20 mouse cellular contexts compared by ENCODE assay signal in the genomic region with DNA sequence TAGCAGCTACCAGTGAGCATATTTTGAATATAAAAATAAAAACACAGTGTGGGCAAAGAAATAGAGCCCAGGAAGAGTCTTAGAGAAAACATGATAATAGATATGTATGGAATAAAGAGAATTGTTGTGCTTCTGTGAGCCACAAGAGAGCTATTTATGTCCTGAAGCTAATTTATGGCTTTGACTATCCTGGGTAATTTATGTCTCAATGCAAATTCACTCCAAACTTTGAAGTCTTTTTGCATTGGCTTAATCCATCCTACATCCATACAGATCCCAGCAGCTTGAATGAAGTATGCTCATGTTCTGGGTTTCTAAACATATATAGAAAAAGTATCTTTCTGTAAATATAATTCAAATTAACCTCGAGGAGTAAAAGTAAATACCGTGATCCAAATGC.
A peak's percentile ranks its signal among the peaks of the same experiment; 100 is the strongest.
DNase-seq lines count a peak whose midpoint lies in the region; ATAC-seq lines count a peak whose summit lies in the region.
"Had no signal": no experiment of that assay in that cellular context is flagged by ENCODE, and none has a peak within 500 bp of the region (broad histone marks: within the 10 kb centered on the region; RNA-seq: fewer than 3 reads in every experiment).

No protein-coding gene starts in this region.

- no peaks in the 10 kb centered on the region for H3K27me3 ChIP-seq in neural tube, embryonic 11.5 days (ENCODE audit: control insufficient read depth, insufficient read depth, low read length)
- no peaks in the 10 kb centered on the region for H3K27me3 ChIP-seq in midbrain, embryonic 15.5 days (replicated peaks)
- H3K27me3 ChIP-seq: CH12.LX; embryonic facial prominence, embryonic 13.5 days; heart, embryonic 12.5 days; intestine, embryonic 15.5 days had no signal

- no peaks in the 10 kb centered on the region for H3K36me3 ChIP-seq in neural tube, embryonic 11.5 days (ENCODE audit: control insufficient read depth, insufficient read depth, low read length)
- H3K36me3 ChIP-seq in midbrain, embryonic 15.5 days (replicated peaks): no peaks in the 10 kb centered on the region
- H3K36me3 ChIP-seq: embryonic facial prominence, embryonic 13.5 days; heart, embryonic 12.5 days; intestine, embryonic 15.5 days; limb, embryonic 10.5 days had no signal

- peak overlapping the region; percentile 31 for H3K4me2 ChIP-seq in neural tube, embryonic 11.5 days (ENCODE audit: low read depth)
- H3K4me2 ChIP-seq in midbrain, embryonic 15.5 days: peak overlapping the region; percentile 36
- H3K4me2 ChIP-seq: embryonic facial prominence, embryonic 13.5 days; heart, embryonic 12.5 days; intestine, embryonic 15.5 days; liver, embryonic 11.5 days; lung, embryonic 14.5 days had no signal

- peak; percentile 35; the same call in 1 of the 2 replicates for ATAC-seq in neural tube, embryonic 11.5 days (ENCODE audit: insufficient read depth, low FRiP score, low TSS enrichment)
- ATAC-seq in midbrain, embryonic 15.5 days (replicated peaks): no peak
- ATAC-seq in megakaryocyte-erythroid progenitor cell, adult 5-6 weeks (replicated peaks; ENCODE audit: low FRiP score, low TSS enrichment, poor library complexity, severe bottlenecking): no peak
- ATAC-seq: intestine, embryonic 15.5 days had no signal

- H3K27ac ChIP-seq in neural tube, embryonic 11.5 days (ENCODE audit: low read depth, low read length): no peak overlapping the region
- peak overlapping the region; percentile 65 for H3K27ac ChIP-seq in midbrain, embryonic 15.5 days
- H3K27ac ChIP-seq: embryonic facial prominence, embryonic 13.5 days; intestine, embryonic 15.5 days had no signal

- H3K9ac ChIP-seq in neural tube, embryonic 11.5 days (ENCODE audit: low read length): no peak overlapping the region
- H3K9ac ChIP-seq in midbrain, embryonic 15.5 days: no peak overlapping the region
- H3K9ac ChIP-seq: embryonic facial prominence, embryonic 13.5 days; heart, embryonic 12.5 days; intestine, embryonic 15.5 days; lung, embryonic 14.5 days had no signal

- 19% methylated on average over 2 of the region's 2 CpGs for WGBS in neural tube, embryonic 11.5 days
- 22% methylated on average over 2 of the region's 2 CpGs for WGBS in midbrain, embryonic 15.5 days

- H3K9me3 ChIP-seq in neural tube, embryonic 11.5 days (ENCODE audit: control insufficient read depth, low read length): no peaks in the 10 kb centered on the region
- no peaks in the 10 kb centered on the region for H3K9me3 ChIP-seq in midbrain, embryonic 15.5 days
- H3K9me3 ChIP-seq: embryonic facial prominence, embryonic 13.5 days; heart, embryonic 12.5 days; intestine, embryonic 15.5 days; limb, embryonic 10.5 days had no signal

- DNase-seq in embryo, embryonic 11 days: peak; percentile 30
- DNase-seq in embryo, embryonic 10 days (ENCODE audit: low spot score): no peak
- no peak for DNase-seq in neural tube, embryonic 11.5 days (ENCODE audit: low spot score)
- no peak for DNase-seq in neural tube, embryonic 10.5 days (ENCODE audit: extremely low spot score, low spot score)
- DNase-seq in ovary, adult 18-20 months (ENCODE audit: low spot score): no peak
- no peak for DNase-seq in Muller cell, postnatal 12 days (ENCODE audit: inconsistent ontology term)
- DNase-seq: adrenal gland, adult 2 months; cerebellum, adult 11 months; cerebellum, postnatal 25 days; lung, embryonic 14.5 days; lung, postnatal 4 days; thymus, postnatal 36 days had no signal

- peaks cover 19% of the 10 kb centered on the region for H3K4me1 ChIP-seq in neural tube, embryonic 11.5 days (ENCODE audit: control insufficient read depth, insufficient read depth, low read length)
- peaks cover 36% of the 10 kb centered on the region for H3K4me1 ChIP-seq in midbrain, embryonic 15.5 days
- H3K4me1 ChIP-seq: embryonic facial prominence, embryonic 13.5 days; intestine, embryonic 15.5 days had no signal

- no peak overlapping the region for H3K4me3 ChIP-seq in neural tube, embryonic 11.5 days (ENCODE audit: low read depth, low read length)
- peak overlapping the region; percentile 12; the same call in 1 of the 2 replicates for H3K4me3 ChIP-seq in midbrain, embryonic 15.5 days
- H3K4me3 ChIP-seq: embryonic facial prominence, embryonic 13.5 days; heart, embryonic 12.5 days; intestine, embryonic 15.5 days; limb, embryonic 10.5 days had no signal
